Mouse (Mus musculus) c-Kit-positive CD71-positive TER-119-positive erythroid progenitor cells, embryonic 14.5 days (primary cell): ENCODE results near the gene Cdr2l.
"Not testable (repeated sequence)": the region's sequence is repeated elsewhere in the genome, so short reads cannot be mapped to it uniquely, and the experiment has no call there.

Experiments
- DNase-seq: peaks from one replicate; pipeline ENCODE4 v3.0.0-alpha.2; 2013; ENCODE audit warnings: low spot score

Cdr2l gene

GRCm38 (mm10) chr11:115371354-115371753, 10.4 kb upstream of the Cdr2l start:
- DNase-seq, result no peak

DNA sequence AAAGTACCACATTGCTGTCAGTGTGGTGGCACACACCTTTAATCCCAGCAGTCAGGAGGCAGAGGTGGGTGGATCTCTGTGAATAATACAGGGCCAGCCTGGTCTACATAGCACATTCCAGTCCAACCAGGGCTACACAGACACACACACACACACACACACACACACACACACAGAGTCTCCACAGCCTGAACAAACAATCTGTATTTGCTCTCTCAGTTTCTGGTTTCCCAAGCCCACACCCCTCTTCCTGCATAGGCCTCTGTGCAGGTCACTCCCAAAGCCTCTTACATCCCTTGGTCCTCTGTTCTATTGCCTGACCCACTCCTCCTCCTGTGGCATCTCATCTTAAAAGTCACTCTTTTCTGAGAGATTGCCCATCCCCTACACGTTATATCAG, 9.7 kb upstream of the Cdr2l start:
- no peak for DNase-seq

GRCm38 (mm10) chr11:115372737-115373136, 9.0 kb upstream of the Cdr2l start:
- DNase-seq, result no peak

DNA sequence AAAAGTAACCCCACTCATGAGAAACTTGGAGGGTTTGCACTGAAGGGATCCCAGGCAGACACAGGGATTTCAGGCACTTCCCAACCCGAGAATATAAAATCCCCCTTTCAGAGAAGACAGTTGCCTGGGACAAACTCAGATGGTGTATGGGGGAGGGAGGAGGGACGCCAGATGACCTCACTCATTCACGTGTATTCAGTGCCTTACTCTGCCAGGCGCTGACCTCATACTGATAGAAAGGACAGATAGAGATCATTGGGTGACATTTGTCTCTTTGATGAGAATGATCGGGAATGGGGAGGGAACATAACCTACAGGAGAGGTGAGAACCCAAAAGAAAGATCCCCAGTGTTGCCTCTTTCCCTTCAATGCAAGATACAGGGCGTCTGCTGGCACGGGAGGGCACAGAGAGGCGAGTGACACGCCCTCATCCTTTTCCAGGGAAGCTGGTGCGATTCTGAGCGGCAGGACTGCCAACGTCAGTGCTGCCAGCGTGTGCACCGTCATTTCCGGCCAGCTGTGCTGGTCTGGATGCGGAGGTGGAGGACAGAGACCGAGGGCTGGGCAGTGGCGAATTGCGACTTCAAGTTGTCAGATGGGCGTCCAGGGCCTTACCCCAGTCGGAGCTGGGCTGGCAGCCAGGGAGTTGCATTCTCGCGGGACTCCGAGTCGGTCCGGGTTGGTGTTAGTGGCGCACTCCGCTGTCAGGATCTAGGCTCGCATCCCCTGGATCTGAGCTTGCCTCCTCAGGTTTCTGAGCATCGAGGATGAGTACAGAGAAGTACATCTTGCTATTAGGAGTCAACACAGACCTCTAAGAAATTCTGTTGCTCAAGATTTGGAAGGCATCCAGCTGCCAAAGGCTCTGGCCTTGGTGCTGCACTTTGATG, 7.7 kb upstream of the Cdr2l start:
- DNase-seq, result no peak

- DNase-seq, result no peak
These were observed 6.9 kb upstream of the Cdr2l start for GRCm38 (mm10) chr11:115374695-115375425.

- no peak for DNase-seq
These were observed 5.0 kb upstream of the Cdr2l start for GRCm38 (mm10) chr11:115376722-115377121.

DNA sequence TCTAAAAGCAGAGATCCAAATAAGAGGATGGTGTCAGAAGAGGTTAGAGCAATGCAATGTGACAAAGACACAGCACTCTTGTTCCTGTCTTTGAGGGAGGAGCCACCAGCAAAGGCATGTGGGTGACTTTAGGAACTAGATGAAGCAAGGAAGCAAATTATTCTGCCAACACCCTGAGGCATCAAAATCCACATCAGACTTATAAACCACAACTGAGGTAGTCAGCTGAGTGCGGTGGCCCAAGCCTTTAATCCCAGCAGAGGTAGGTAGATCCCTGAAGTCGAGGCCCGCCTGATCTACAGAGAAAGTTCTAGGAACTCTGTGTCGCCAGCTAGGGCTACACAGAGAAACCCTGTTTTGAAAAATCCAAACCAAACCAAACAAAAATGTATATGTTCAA, 4.5 kb upstream of the Cdr2l start:
- DNase-seq, result no peak

DNA sequence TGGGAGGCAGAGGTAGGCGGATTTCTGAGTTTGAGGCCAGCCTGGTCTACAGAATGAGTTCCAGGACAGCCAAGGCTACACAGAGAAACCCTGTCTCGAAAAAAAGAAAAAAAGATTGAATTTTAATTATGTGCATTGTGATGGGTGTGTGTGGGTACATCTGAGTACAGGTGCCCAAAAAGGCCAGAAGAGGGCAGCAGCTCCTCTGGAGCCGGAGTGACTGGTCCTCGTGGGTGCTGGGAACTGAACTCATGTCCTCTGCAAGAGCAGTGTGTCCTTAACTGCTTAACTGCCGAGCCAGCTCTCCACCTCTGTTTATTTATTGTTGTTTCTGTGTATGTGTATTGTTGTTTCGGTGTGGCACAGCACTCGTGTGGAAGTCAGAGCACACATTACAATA, 3.9 kb upstream of the Cdr2l start:
- DNase-seq, result no peak

DNA sequence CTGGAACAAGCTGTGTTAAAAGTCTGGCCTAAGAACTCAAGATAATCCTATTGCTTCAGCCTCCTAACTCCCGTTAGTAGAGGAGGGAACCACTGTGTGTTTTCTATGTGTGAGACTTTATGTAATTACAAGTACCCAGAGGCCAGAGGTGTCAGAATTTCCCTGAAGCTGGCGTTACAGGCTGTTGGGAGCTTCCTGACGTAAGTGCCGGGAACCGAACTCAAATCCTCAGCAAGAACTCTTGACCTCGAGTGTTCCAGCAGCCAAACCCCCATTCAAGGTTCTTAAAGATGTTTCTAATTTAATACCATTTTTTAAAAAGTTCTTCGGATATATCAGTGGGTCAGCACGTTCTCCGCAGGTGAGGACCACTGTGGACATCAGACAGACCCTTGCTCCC, 440 bp upstream of the Cdr2l start:
- no peak for DNase-seq

DNA sequence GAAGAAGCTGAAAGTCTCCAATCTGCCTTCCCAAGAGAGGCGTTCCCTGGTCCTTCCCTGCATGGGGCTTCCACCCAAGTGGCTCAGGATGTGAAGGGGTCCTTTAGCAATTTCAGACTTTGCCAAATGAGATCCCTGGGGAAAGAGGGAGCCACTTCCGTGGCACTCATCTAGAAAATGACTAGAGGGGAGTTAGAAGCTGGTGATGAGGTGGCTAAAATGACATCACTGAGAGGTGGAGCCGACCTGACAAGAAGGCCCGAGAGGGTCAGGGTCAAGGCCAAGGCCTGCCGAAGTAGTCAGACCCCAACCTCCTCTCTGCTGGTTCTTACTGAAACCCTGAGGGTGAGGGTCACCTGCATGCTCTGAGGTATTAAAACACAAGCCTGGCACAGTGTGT, 1.2 kb downstream of the Cdr2l start:
- no peak for DNase-seq

- no peak for DNase-seq
These were observed 2.2 kb downstream of the Cdr2l start for GRCm38 (mm10) chr11:115383701-115384474.

DNA sequence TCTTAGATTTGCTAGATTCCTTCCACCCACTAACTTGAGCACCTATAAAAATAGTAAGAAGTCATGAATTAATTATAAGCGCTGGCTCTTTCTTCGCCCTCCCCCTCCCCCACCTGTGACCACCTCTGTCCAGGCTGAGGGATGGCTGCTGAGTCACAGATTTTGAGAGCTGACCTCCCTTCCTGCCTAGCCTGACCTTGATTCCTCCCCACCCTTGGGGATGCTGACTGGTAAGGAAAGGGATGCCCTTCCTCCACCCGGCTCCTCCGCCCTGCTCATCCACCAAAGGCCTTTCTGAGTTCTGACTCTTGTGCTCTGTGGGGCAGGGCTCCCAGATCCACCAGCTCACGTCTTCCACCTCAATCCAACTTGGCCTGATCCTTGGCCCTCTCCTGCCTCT, 2.9 kb downstream of the Cdr2l start:
- DNase-seq, result no peak

DNA sequence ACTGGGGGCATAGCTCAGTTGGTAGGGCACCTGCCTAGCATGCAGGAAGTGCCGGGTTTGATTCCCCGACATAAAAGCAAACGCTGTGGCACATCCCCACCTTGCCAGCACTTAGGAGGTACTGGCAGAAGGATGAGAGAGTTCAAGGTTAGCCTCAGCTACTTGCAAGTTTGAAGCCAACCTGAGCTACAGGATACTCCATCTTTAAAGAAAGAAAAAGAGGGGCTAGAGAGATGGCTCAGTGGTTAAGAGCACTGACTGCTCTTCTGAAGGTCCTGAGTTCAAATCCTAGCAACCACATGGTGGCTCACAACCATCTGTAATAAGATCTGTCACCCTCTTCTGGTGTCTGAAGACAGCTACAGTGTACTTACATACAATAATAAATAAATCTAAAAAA, 5.1 kb downstream of the Cdr2l start:
- DNase-seq, result not testable (repeated sequence)

DNA sequence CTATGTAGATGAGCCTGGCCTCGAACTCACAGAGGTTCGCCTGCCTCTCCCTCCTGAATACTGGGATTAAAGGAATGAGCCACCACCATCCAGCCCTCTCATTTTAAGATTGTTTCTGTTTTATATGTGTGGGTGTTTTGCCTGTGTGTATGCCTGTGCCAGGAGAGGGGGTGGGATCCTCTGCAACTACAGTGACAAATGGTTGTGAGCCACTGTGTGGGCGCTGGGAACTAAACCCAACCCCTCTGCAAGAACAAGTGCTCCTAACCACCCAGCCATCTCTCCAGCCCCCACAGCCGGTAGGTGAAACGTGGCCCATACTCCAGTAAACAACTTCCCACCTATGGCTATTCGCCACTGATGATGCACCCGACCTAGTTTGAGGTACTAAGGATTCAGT, 9.6 kb downstream of the Cdr2l start:
- DNase-seq, result no peak

GRCm38 (mm10) chr11:115393721-115394325, 12.1 kb downstream of the Cdr2l start:
- no peak for DNase-seq

GRCm38 (mm10) chr11:115398085-115398484, 16.4 kb downstream of the Cdr2l start:
- DNase-seq, result no peak

GRCm38 (mm10) chr11:115400126-115400525, 18.4 kb downstream of the Cdr2l start:
- no peak for DNase-seq

- DNase-seq, result no peak
These were observed 19.1 kb downstream of the Cdr2l start for GRCm38 (mm10) chr11:115400630-115401391.

DNA sequence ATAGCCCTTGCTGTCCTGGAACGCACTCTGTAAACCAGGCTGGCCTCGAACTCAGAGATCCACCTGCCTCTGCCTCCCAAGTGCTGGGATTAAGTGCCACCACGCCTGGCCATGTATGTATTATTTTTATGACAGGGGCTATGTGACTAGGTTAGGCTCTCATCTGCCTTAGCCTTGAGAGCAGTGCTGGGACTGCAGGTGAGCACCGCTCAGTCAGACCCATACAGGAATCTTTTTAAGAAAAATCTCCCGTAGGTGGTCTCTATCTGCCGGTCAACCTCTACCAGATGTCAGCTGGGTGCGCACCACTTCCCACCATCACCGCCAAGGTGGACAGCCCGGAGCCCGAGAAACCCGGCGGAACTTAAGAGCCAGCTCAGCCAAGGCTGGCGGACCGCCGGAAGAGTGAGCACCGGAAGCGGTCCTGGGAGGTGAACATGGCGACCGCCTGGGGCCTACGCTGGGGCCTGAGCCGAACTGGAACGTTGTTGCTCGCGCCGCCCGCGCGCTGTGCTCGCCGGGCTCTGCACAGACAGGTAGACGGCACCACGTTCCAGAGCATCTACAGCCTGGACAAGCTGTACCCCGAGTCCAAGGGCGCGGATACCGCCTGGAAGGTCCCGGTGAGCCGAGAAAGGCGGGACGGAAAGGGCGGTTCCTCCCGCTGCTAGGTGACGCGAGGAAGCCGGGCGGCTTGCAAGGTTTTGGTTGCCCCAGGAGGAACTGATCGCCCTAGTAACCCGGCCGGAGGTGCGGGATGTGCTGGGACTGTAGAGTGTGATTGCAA, 21.8 kb downstream of the Cdr2l start, which contains the start of gene Mrpl58:
Gene Mrpl58 (plus strand): TSS at position 415 of the 787 bp plus-strand sequence.
- peak; percentile 78 for DNase-seq

- no peak for DNase-seq
These were observed 24.0 kb downstream of the Cdr2l start for GRCm38 (mm10) chr11:115405723-115406122.
